12 mouse cellular contexts compared by ENCODE assay signal in the genomic region with DNA sequence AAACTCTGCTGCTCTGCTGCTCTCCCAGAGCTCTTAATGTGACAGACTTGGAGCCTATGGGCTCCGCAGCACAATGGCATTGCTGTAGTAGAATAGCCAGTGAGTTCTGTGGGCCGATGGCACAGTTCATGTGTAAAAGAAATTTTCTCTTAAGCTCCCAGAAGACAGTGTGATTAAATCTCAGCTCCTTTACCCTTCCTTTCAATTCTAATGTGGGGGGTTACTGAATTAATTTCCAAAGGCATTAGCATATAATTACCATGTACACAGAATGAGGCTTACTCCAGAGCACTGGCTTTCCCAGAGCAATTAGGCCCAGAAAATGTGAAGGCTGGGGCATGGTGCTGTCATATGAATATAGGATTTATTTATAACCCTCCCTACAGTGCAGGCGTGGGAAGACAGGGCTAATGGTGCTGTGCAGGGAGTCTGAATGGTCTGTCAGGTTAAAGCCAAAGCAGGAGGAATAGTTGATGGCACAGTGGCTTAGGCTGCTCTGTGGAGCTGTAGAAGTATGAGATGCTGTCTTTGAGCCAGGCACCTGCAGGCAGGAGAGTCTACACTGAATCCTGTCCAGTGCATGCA.
DNase-seq lines count a peak whose midpoint lies in the region; ATAC-seq lines count a peak whose summit lies in the region.
"Had no signal": no experiment of that assay in that cellular context is flagged by ENCODE, and none has a peak within 500 bp of the region (broad histone marks: within the 10 kb centered on the region; RNA-seq: fewer than 3 reads in every experiment).

No protein-coding gene starts in this region.

- H3K27me3 ChIP-seq in heart, embryonic 15.5 days = no peaks in the 10 kb centered on the region
- H3K27me3 ChIP-seq in forebrain, embryonic 11.5 days (ENCODE audit: control insufficient read depth, insufficient read depth, low read length) = no peaks in the 10 kb centered on the region
- H3K27me3 ChIP-seq in hindbrain, embryonic 14.5 days (ENCODE audit: control insufficient read depth, insufficient read depth, low read length) = no peaks in the 10 kb centered on the region
- no peaks in the 10 kb centered on the region for H3K27me3 ChIP-seq in neural tube, embryonic 12.5 days (replicated peaks)
- H3K27me3 ChIP-seq in embryonic facial prominence, embryonic 10.5 days (replicated peaks; ENCODE audit: low read depth, poor library complexity, severe bottlenecking) = no peaks in the 10 kb centered on the region
- H3K27me3 ChIP-seq: Patski had no signal

- 78% methylated on average over 3 of the region's 3 CpGs for WGBS in heart, embryonic 15.5 days
- WGBS in forebrain, embryonic 11.5 days = 28% methylated on average over 3 of the region's 3 CpGs
- WGBS in hindbrain, embryonic 14.5 days = 30% methylated on average over 3 of the region's 3 CpGs
- WGBS in neural tube, embryonic 12.5 days = 35% methylated on average over 3 of the region's 3 CpGs
- WGBS in embryonic facial prominence, embryonic 10.5 days = 81% methylated on average over 3 of the region's 3 CpGs

- H3K9me3 ChIP-seq in heart, embryonic 15.5 days (replicated peaks) = no peaks in the 10 kb centered on the region
- H3K9me3 ChIP-seq in forebrain, embryonic 11.5 days (ENCODE audit: control insufficient read depth, low read length) = no peaks in the 10 kb centered on the region
- H3K9me3 ChIP-seq in hindbrain, embryonic 14.5 days (ENCODE audit: control insufficient read depth, low read length) = no peaks in the 10 kb centered on the region
- no peaks in the 10 kb centered on the region for H3K9me3 ChIP-seq in neural tube, embryonic 12.5 days
- H3K9me3 ChIP-seq in embryonic facial prominence, embryonic 10.5 days = no peaks in the 10 kb centered on the region

- no peak for DNase-seq in heart, postnatal 14 days
- DNase-seq in forebrain, embryonic 11.5 days (ENCODE audit: low spot score) = peak; percentile 65
- peak; percentile 61 for DNase-seq in hindbrain, embryonic 14.5 days (ENCODE audit: low spot score)
- no peak for DNase-seq in kidney, postnatal 36 days
- DNase-seq in embryonic facial prominence, embryonic 10.5 days (ENCODE audit: low spot score) = no peak
- DNase-seq: kidney, adult 11 months had no signal

- peaks cover 10% of the 10 kb centered on the region for H3K4me1 ChIP-seq in heart, embryonic 15.5 days (replicated peaks)
- H3K4me1 ChIP-seq in forebrain, embryonic 11.5 days (replicated peaks; ENCODE audit: control insufficient read depth, insufficient read depth, low read length) = no peaks in the 10 kb centered on the region
- peaks cover 17% of the 10 kb centered on the region for H3K4me1 ChIP-seq in hindbrain, embryonic 14.5 days (replicated peaks; ENCODE audit: control insufficient read depth, insufficient read depth, low read length)
- peaks cover 8% of the 10 kb centered on the region for H3K4me1 ChIP-seq in neural tube, embryonic 12.5 days
- no peaks in the 10 kb centered on the region for H3K4me1 ChIP-seq in embryonic facial prominence, embryonic 10.5 days

- no peak overlapping the region for H3K9ac ChIP-seq in heart, embryonic 15.5 days
- H3K9ac ChIP-seq in forebrain, embryonic 11.5 days (ENCODE audit: low read length) = no peak overlapping the region; the same call in 1 of the 2 replicates
- no peak overlapping the region for H3K9ac ChIP-seq in hindbrain, embryonic 14.5 days
- no peak overlapping the region for H3K9ac ChIP-seq in neural tube, embryonic 12.5 days

- no peak overlapping the region for H3K4me3 ChIP-seq in heart, embryonic 15.5 days
- H3K4me3 ChIP-seq in forebrain, embryonic 11.5 days (ENCODE audit: low read depth, low read length) = no peak overlapping the region
- no peak overlapping the region for H3K4me3 ChIP-seq in hindbrain, embryonic 14.5 days (replicated peaks; ENCODE audit: low read length)
- no peak overlapping the region for H3K4me3 ChIP-seq in neural tube, embryonic 12.5 days
- H3K4me3 ChIP-seq in embryonic facial prominence, embryonic 10.5 days = no peak overlapping the region

- H3K36me3 ChIP-seq in heart, embryonic 15.5 days = no peaks in the 10 kb centered on the region
- no peaks in the 10 kb centered on the region for H3K36me3 ChIP-seq in forebrain, embryonic 11.5 days (ENCODE audit: control insufficient read depth, insufficient read depth, low read length)
- no peaks in the 10 kb centered on the region for H3K36me3 ChIP-seq in hindbrain, embryonic 14.5 days (replicated peaks; ENCODE audit: control insufficient read depth, insufficient read depth)
- H3K36me3 ChIP-seq in neural tube, embryonic 12.5 days = no peaks in the 10 kb centered on the region
- H3K36me3 ChIP-seq in embryonic facial prominence, embryonic 10.5 days (replicated peaks) = no peaks in the 10 kb centered on the region

- no peak overlapping the region for H3K4me2 ChIP-seq in heart, embryonic 15.5 days
- H3K4me2 ChIP-seq in forebrain, embryonic 11.5 days (ENCODE audit: low read depth, low read length, severe bottlenecking) = no peak overlapping the region
- no peak overlapping the region for H3K4me2 ChIP-seq in hindbrain, embryonic 14.5 days (replicated peaks)
- no peak overlapping the region for H3K4me2 ChIP-seq in neural tube, embryonic 12.5 days (replicated peaks)
- H3K4me2 ChIP-seq: heart, embryonic 11.5 days had no signal

- intact Hi-C loops in heart, postnatal 14 days (cut with DNase I) = no loop called here

- no peak for ATAC-seq in heart, embryonic 15.5 days (replicated peaks; ENCODE audit: insufficient number of reproducible peaks, insufficient read depth, low FRiP score, low read depth)
- peak; percentile 96 for ATAC-seq in forebrain, embryonic 11.5 days (replicated peaks; ENCODE audit: low FRiP score)
- ATAC-seq in hindbrain, embryonic 14.5 days (ENCODE audit: low FRiP score) = peak; percentile 94
- ATAC-seq in neural tube, embryonic 12.5 days (ENCODE audit: low FRiP score, low read depth) = peak; percentile 91
- no peak for ATAC-seq in activated CD4-positive, CD25-positive, alpha-beta regulatory T cell, adult 4 months
- ATAC-seq: CD4-positive, CD25-positive, alpha-beta regulatory T cell, adult 4 months; Patski had no signal

- H3K27ac ChIP-seq in heart, embryonic 15.5 days = peak overlapping the region; percentile 27; the same call in 1 of the 2 replicates
- H3K27ac ChIP-seq in forebrain, embryonic 11.5 days (ENCODE audit: low read depth, low read length) = peak overlapping the region; percentile 85
- peak overlapping the region; percentile 72 for H3K27ac ChIP-seq in hindbrain, embryonic 14.5 days
- peak overlapping the region; percentile 42; the same call in 1 of the 2 replicates for H3K27ac ChIP-seq in neural tube, embryonic 12.5 days
- H3K27ac ChIP-seq in embryonic facial prominence, embryonic 10.5 days (replicated peaks) = no peak overlapping the region

Comparison
In these comparisons a context has a peak if more than half of its experiments do, and no peak if none do; other contexts are left out.
1. ATAC-seq: peak in forebrain, embryonic 11.5 days (single experiment), hindbrain, embryonic 14.5 days (single experiment) and neural tube, embryonic 12.5 days (single experiment); none in heart, embryonic 15.5 days (single experiment) and activated CD4-positive, CD25-positive, alpha-beta regulatory T cell, adult 4 months (single experiment).
2. DNase-seq: peak in forebrain, embryonic 11.5 days (single experiment) and hindbrain, embryonic 14.5 days (single experiment); none in heart, postnatal 14 days (0 of 2), kidney, postnatal 36 days (0 of 2) and embryonic facial prominence, embryonic 10.5 days (single experiment).